Mouse (Mus musculus) gastrocnemius, adult 8-10 months (tissue): ENCODE measurements at regions not wholly inside any gene's neighbourhood (a gene's known extent, or its start where the extent isn't known, plus 50 kb on each side); places are given as distances from the start of the nearest gene placed in this dataset.

Experiments used
- DNase-seq, 2 experiments: peaks; one replicate each; pipeline ENCODE4 v3.0.0; 2022; ENCODE audit warnings: low spot score in 2 of 2

GRCm38 (mm10) chr4:140402319-140402718 lies 155.7 kb upstream of the Igsf21 start:
- DNase-seq: no peak

DNA sequence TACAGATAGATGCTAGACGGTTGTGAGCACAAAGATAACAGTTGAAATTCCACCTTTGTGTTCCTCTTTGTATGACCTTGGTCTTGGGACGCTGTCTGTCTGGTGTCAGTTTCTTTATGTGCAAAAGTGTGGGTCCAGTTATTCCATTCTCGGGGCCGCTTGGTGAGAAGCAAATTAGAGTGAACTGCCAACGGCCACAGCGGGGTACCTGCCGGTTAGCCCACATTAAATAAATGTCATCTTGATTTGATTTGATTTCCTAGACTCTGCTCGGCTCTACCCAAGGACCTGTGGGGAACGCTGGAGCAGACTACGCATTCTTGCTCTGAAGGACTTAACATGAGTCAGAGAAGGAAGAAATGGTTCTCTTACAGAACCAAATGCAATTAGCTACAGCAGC lies 155.0 kb upstream of the Igsf21 start:
- DNase-seq: no peak

GRCm38 (mm10) chr4:140396548-140396947 lies 150.0 kb upstream of the Igsf21 start:
- no peak for DNase-seq

GRCm38 (mm10) chr4:140392290-140392689 lies 145.7 kb upstream of the Igsf21 start:
- no peak for DNase-seq

GRCm38 (mm10) chr4:140390684-140391234 lies 144.2 kb upstream of the Igsf21 start:
- no peak for DNase-seq

DNA sequence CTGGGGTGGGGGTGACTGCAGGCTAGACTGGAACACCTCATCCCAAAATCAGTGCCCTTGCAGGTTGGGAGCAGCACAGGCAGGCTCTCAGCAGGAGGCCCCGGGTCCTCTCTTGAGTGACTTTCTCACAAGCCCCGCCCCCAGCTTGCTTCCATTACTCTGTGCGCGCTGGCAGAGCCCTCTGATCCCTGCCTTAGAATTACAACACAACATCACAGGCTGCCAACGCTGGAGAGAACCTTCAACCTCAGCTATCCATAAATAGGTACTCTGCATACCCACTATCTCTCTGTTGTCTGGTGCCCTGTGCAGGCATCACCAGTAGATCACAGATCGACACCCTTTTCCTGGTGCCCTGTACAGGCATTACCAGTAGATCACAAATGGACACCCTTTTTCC lies 139.1 kb upstream of the Igsf21 start:
- DNase-seq: no peak

- DNase-seq: no peak
Observed at GRCm38 (mm10) chr4:140385226-140385625, 138.6 kb upstream of the Igsf21 start.

DNA sequence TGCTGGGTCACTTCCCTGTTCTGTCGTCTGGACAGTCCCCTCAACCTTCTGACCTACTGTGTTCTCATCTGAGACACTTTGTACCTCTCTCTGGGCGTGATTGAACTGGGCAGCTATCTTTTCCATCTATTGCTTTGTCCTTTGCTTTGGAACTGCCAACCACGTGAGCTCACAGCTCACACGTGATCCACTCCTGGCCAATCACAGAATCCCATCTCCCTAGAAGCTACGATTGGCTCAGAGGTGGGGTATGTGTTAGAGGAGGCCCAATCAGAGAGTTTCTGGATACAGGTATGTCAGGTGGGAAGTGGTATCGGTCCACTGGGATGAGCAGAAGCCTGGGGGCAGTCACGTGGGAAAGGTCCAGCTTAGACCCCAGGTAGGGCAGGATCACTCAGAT lies 137.0 kb upstream of the Igsf21 start:
- no peak for DNase-seq

- DNase-seq: no peak
Observed at GRCm38 (mm10) chr4:140380733-140381132, 134.1 kb upstream of the Igsf21 start.

DNA sequence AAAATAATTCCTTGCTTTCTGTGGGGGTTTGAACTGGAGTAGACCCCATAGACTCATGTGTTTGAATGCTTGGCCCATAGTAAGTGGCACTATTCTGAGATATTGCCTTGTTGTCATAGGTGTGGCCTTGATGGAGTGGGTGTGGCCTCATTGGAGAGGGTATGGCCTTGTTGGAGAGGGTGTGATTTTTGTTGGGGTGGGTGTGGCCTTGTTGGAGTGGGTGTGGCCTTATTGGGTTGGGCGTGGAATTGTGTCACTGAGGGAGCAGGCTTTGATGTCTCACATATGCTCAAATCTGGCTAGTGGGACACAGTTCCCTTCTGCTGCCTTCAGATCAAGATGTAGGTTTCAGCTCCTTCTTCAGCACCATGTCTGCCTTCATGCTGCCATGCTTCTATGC lies 131.4 kb upstream of the Igsf21 start:
- DNase-seq: no peak

DNA sequence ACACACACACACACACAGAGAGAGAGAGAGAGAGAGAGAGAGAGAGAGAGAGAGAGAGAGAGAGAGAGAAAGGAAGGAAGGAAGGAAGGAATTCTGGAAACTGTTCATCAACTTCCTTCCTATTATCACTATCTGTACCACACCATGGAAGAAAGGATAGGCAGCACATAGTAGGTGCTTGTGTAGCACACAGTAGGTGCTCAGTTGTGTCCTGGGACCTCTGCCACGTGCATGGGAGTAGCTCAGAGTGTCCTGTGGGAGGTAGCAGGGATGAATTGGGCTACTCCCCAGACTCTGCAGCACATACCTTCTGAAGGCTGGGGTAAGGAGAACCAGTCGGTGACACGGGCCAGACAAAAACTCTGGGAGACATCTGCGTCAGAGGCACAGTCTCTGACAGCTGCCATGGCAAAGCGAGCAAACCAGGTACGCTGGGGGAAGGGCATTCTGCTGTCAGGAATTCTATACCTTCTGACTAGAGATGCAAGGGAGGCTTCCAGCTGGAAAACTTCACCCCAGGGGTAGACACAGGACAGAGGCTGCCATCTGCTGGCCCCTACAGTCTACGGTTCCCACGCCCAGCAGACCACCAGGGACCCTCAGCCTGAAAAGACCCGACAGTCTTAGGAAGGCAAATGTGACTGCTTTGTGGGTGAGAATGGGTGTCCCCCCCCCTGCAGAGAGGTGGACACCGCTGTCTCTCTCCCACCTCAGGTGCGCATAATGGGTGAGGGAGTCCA lies 126.2 kb upstream of the Igsf21 start:
- no peak for DNase-seq

GRCm38 (mm10) chr4:140371426-140372213 lies 125.0 kb upstream of the Igsf21 start:
- no peak for DNase-seq

DNA sequence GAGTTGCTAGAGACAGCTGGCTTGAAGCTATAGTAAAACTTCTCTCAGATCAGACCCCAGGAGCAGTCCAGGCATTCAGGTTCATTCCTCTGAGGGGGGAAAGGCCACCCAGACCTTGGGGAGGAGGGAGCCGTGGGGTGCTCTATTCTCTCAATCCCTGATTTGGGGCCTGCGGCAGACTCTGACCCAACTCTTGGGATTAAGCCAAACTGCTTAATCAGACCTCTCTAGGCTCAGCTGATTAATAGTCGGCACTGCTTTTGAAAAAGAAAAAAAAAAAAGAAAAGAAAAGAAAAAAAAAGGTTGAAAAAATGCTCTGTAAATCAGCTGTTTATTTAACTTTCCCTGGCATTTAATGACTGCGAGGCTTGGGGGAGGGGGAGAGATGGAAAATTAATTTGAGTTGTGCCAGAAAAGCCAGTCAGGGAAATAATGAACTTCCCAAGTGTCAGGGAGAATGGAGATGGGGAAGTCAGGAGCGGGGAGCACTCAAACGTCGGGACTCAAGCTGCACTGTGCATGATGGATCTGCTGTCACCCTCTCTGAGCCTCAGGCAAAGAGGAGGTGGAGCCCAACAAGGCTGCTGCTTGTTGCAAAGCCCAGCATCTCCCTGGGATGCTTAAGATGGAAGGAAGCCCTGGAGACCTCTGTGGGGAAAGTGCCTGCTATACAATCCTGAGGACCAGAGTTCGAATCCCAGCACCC lies 120.5 kb upstream of the Igsf21 start:
- no peak for DNase-seq

- DNase-seq: no peak
Observed at GRCm38 (mm10) chr4:140358846-140359245, 112.3 kb upstream of the Igsf21 start.

DNA sequence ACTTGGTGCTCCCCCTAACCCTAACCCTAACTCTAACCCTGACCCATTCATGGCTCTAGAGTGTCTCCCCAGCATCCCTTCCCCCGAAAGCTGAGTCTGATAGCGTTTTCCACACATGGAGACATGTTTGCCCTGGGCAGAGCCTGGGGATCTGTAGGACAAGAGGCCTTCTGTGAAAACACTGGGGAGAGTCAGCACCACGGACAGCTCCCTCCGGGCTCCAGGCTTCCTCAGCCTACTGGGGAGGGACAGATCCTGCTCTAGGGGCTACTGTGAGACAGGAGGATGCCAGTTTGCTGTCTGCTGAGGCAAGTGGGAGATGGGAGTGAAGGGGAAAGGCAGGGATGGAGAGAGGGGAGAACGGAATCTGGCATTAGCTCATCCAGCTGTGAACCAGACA lies 111.5 kb upstream of the Igsf21 start:
- DNase-seq: no peak

DNA sequence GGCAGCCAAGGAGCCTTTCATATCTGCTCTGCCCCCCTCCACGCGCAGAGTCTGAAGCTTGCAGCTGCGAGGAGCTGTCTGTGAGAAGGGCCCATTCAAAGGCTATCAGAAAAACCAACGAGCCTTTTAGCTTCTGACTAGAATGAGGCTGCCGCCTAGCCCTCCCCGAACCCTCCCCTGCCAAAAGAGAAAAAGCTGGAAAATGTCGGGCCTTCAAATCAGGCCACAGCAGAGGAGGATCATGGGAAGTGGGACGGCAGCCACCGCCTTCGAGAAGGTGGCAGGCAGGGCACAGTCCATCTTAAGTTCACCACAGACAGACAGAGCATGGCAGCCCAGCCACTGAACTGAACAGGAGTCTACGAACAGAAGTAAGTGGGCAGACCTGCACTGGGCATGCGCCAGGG lies 108.6 kb upstream of the Igsf21 start:
- no peak for DNase-seq

DNA sequence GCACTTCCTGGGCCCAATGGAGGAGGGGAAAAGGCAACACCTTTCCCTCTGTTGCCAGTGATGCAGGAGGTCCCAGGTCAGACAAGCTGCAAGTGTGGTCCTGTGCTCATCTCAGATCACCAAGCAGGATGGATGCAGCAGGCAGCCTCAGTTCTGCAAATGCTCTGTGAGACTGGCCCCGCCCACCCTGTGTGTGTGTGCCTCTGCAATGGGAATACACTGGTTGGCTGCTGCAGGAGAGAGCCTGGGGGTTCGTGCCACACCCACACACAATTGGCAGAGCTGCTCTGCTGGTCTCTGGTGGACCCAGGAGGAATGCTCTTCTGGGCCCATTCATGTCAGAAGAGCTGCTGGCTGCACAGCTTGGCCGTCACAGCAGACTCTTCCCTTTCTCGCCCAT lies 102.2 kb upstream of the Igsf21 start:
- no peak for DNase-seq

GRCm38 (mm10) chr4:140330138-140330537 lies 83.6 kb upstream of the Igsf21 start:
- DNase-seq: no peak

DNA sequence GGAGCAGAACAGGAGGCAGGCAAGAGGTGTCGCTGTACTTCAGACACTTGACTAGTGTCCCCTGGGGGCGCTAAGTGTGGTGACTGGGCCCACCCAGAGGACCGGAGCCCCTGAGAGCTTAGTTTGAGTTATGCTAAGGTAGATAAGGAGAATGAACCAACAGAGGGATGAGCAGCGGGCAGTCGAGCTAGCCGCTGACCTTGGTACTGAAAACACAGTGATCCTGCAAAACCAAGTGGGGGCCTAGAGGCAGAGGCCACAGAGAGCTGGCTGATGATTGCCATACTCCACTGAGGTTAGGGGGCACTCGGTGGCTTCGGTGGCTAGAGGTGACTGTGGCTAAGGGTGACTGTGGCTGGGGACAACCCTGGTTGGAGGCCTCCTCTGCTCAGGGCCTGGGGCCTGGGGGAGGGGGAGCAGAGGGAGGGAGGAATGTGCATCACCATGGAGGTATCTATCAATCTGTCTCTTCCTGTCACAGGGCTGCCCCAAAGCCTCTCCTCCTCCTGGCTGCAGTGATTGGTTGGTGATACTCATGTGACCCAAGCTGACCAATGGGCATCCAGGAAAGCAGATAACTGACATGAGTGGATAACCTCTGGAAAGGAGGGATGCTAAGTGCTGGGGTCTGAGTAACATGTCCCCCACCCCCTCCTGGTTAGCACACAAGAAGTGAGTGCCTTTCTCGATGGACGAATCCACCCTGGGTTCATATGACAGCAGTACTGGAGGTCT lies 80.3 kb upstream of the Igsf21 start:
- DNase-seq: no peak

GRCm38 (mm10) chr4:140325677-140326052 lies 79.1 kb upstream of the Igsf21 start:
- DNase-seq: no peak

GRCm38 (mm10) chr4:140324971-140325676 lies 78.5 kb upstream of the Igsf21 start:
- no peak for DNase-seq
